Mouse (Mus musculus) adrenal gland, adult 8-10 months (tissue): ENCODE data around the gene Zkscan8. TPM values are rescaled to one million over a fixed set of nuclear protein-coding genes. Genes with fewer than 3 reads are reported as not detected.
"Not testable (repeated sequence)": the region's sequence is repeated elsewhere in the genome, so short reads cannot be mapped to it uniquely, and the experiment has no call there.

ENCODE experiments used
- DNase-seq: peaks from one replicate; pipeline ENCODE4 v3.0.0; 2022
- total RNA-seq, 4 experiments: library from RNA; stranded (reverse); gene quantifications; 2 replicates each; pipeline ENCODE4 v1.2.4; 2022

Zkscan8 gene
- total RNA-seq: 10 to 100 TPM; 20.4 to 30.2 (median 26.0) TPM

DNA sequence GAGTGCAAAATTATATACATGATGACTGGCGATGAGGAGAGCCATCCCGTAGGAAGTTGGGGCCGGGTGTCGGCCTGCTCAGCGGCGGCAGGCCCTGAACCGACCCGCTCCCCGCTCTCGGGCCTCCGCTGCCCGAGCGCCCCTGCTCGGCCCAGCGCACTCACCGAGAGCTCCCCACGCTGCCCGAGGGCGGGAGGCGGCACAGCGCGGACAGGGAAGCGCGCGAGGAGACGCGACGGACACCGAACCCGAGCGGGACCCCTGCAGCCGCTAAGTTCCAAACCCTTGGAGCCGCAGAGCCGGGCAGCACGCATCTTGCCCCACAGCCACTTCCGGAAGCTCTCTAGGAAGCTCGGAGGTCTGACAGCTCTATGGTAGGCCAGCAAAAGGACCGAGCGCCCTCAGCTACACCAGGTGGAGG lies at the start of gene Zkscan8:
Gene Zkscan8 (minus strand): TSS at position 340 of the 421 bp plus-strand sequence.
- peak; percentile 82 for DNase-seq

DNA sequence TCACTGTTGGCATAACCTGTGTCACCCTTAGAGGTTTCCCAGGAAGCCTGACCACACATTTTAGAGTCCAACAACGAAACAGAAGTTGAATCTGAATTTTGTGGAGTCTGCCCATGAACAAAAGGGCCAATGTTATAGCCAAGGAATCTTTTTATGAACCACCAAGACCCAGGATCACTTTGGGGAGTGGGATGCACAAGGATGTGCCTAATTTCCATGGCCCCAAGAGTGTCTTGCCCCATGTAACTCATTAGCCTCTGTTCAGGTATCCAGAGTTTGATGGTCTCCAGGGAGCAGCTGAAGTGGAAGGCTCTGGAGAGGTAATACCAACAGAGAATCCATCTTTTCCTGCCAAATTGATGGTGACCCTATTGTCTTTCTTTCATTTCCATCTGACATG lies 28.9 kb upstream of the Zkscan8 start, which contains the start of gene Olfr1535:
Gene Olfr1535 (minus strand): TSS at position 101 of the 400 bp plus-strand sequence.
- no peak for DNase-seq

DNA sequence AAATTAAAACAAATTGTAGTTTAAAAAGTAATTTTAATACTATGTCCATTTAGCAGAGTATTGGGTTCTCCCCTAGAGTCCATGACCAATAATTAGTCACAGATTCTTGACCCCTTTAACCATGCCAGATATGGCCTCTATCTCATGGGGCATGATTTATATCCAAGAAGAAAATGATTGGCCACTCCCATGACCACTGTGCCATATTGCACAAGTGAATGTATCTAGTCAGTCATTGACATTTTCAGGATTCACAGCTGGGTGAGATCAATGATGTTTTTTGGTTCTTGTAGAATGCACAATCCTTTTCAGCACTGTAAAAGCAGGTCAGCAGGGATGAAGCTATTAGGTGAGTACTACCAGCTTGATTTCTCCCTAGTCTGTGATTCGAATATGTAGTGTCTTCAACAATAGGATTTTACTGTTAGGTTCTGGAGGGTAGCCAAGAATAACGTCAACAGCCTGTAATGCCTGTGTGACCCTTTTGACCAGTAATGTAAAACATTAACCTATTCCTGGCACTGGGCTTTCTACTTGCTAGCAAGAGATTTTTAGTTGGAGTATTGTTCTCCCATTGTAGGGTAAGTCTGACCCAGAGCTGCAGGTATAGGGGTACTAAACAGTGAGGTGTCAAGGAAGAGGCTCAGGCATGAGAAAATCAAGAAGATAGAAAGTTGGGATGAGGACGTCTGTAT lies 19.6 kb upstream of the Zkscan8 start:
- DNase-seq: no peak

DNA sequence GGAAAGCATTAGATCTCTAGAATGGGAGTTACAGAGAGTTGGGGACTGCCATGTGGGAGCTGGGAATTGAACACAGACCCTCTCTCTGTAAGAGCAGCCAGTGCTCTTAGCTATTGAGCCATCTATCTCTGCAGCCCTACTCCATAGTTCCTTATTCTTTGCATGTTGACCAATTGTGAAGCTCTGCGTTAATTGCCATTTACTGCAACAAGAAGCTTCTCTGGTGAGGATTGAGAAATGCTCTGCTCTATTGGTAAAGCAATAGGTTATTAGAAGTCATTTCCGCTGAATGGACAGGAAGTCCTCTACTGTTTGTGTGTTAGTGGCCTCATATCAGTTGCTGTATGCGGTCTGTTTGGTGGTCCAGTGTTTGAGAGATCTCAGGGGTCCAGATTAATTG lies 18.6 kb upstream of the Zkscan8 start:
- DNase-seq: no peak

DNA sequence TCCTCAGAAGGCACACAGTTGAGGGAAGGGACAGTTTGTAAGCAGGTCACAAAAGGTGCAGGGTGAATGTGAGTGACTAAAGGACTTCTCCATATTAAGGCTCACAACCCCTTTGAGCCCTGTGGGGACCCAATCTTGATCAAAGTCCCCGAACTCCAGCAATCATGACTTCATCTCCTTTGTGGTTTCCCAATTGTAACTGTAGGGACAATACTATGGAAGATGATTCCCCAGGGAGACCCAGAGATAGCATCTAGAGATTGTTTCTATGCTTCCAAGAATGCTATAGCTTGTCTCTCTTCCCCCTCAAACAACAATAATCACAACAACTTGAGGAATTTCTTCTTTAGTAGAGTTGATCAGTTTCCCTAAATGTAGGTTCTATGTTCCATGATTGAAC lies 11.8 kb upstream of the Zkscan8 start, which contains the start of gene Olfr1366:
Gene Olfr1366 (minus strand): TSS at position 101 of the 400 bp plus-strand sequence.
- no peak for DNase-seq

DNA sequence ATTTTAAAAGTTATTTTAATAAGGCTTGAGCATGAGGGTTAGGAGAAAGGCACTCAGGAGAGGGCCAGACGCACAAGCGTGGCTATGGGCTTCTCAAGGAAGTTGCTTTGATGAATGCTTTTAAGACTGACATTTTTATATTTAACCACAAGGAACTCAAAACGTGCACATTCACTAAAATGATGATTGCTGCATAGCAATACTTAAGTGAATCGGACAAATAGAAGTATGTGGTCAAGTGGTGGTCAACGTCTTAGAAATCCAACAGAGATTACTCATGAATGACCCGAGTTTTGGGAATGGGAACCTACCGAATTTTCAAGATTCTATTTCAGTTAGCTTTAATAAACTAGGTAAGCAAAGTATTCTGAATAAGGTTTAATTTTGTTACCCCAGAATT lies 784 bp downstream of the Zkscan8 start:
- no peak for DNase-seq

DNA sequence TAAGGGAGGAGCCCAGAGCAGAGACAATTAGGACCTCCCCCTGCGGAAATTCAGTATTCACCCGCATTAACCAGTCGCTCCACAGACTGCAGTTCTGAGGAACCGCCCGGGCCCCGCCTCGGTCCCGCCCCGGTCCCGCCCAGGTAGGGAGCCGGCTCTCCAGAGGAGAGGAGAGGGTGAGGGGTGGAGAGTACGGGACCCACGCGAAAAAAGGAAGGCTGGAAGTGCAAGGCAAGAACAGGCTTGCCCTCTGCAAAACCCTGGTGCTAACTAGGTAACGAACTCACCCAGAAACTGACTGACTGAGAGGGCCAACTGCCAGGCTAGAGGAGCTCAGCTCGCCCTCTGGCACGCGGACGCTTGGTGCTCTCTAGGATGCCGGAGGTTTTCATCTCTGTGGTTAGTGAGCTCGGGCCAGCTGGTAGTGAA lies 24.7 kb downstream of the Zkscan8 start:
- DNase-seq: peak; percentile 71

DNA sequence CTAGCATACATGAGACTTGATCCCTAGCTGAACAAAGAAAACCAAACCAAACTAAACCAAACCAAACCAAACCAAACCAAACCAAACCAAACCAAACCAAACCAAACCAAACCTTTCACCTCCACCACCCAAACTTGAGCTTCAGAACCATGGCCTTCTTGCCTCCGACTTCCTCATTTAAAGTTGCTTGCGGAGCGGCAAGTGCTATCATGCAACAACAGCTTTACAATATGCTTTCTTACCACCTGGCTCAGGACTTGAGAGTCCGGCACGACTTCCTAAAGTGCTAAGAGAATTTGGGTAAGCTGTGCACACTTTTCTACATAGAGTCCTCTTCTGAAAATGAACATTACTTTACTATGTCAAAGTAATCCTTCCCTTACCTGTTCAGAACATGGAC lies 28.6 kb downstream of the Zkscan8 start:
- DNase-seq: no peak

DNA sequence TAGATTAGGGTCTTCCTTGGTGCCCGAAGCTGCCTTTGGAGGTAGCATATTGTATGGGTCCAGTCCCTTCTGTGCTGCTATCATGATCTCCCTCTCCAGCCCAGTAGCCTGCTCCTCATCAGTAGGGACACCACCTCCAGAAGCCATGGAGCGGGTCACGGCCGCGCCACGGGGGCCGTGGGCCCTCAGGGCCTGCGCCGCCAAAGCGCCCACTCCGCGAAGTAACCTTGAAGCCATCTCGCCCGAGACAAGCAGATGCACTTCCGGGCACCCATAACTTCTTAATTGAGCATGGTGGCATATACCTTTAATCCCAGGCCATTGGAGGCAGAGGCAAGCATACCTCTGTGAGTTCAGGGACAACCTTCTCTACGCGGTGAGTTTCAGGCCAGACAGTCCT lies 29.7 kb downstream of the Zkscan8 start, which contains the start of gene Gm11273:
Gene Gm11273 (minus strand): TSS at position 237 of the 400 bp plus-strand sequence.
- not testable (repeated sequence) for DNase-seq

DNA sequence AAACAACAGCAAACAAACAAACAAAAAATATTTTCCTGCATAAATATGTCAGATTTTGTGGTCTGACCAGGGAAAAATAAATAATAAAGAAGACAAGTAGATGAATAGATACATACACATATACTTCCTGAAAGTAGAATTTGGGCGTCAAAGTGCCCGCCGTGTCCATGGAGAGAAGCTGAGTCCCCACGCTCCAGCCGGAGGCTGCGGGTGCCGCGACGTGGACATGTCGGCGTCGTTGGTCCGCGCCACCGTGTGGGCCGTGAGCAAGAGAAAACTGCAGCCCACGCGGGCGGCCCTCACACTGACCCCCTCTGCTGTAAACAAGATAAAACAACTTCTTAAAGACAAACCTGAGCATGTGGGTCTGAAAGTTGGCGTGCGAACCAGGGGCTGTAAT lies 35.8 kb downstream of the Zkscan8 start, which contains the start of gene AK157302:
Gene AK157302 (plus strand): TSS at position 144 of the 400 bp plus-strand sequence.
- DNase-seq: no peak

DNA sequence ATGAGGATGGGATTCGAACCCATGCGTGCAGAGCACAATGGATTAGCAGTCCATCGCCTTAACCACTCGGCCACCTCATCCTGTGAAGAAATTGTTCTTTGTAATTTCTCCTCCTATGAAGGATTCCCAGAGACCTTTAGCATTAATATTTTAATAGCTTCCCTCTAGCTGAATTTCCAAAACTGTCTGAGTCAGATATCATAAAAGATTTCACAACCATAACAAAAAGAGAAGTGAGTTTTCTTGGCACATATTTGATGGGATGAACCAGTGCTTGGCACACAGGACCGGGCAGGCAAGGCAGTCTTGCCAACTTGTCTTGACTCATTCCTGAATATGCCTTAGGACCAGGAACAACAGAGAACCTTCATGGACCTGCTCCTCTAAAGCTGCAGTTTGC lies 38.1 kb downstream of the Zkscan8 start:
- peak; percentile 35 for DNase-seq

DNA sequence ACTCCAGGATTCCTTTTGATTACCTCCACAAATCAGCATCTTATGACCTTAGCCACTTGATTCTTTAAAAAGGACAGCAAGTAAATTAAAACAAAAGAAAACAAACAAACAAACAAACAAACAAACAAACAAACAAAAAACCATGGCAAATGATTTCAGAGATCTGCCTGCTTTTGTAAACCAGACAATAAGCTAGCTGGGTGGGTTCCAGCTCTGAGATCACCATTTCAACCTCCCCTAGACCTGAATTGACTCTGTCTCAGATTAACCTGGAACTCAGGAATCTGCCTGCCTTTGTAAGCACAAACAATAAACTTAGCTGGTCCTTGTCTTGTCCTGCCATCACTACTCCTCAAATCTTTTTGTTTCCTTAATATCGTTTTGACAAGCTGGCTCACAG lies 44.0 kb downstream of the Zkscan8 start:
- no peak for DNase-seq

DNA sequence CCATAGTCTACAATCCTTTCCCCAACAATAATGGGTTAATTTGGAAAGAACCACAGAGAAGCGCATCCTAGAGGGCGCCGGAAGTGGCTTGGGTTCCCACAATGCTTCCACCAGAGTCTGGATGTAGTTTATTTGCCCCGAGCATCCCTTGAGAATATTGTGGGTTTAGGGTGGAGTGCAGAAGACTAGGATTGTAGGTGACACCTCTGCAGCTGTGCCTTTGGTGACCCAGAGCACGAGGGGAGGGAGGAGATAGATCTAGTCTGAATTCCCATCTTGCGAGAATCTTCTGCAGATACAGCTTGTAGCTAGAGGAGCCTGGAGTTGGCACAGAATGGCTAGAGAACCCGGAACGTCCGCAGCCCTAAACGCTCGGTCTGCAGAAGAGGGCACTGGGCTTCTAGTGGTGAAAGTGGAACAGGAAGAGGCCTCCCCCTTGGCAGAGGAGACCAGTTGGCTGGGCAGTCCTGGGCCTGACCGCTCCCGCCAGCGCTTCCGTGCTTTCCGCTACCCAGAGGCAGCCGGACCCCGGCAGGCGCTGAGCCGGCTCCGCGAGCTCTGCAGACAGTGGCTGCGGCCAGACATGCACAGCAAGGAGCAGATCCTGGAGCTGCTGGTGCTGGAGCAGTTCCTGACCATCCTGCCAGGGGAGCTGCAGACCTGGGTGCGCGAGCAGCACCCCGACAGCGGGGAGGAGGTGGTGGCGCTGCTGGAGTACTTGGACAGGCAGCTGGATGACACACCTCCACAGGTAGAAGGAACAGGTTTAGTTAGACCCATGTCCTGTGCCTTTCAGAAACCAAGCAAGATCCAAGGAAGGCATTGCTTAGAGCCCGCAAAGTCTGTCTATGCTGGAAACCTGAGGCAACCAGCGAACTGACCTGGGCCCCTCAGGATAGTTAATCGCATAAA lies 51.9 kb downstream of the Zkscan8 start, which contains the start of the genes Zkscan4 and Gm10065:
Gene Zkscan4 (plus strand): TSS at position 149 of the 912 bp plus-strand sequence.
Gene Gm10065 (minus strand): TSS at position 683 of the 912 bp plus-strand sequence.
- DNase-seq: peak; percentile 39

DNA sequence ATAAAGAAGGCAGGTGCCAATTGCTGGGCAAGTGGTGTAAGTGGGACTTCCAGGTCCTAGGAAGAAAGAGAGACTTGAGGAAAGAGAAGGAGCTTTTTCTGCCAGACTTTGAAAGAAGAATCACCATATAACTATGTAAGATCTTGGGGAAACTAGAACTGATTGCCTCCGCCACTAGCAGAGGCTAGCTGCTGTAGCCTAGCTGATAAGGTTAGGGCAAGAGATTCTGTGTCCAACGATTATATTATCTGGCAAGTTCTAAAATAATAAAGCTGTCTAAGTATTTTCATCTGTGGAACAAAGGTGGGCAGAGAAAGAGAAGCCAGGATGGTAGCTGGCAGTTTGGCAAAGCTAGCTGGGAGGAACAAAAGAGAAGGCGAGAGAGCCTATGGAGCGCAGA lies 58.5 kb downstream of the Zkscan8 start:
- DNase-seq: no peak

DNA sequence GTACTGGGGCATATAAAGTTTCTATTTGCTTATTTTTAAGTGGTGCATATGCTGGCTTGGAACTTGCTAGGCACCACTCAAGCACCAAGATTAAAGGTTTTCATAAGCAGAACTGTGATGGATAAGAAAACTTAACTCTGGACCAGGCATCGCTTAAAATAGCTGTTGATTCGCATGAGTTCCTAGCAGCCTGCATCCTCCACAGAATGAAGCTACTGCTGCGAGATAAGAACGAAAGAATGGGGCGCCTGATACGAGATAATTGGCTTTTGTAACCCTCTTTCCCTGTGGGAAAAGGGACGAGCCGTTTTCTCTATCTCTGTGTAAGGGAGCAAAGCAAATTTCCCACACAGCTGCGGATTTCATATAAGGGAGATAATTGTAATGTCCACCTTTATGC lies 61.8 kb downstream of the Zkscan8 start:
- DNase-seq: no peak

DNA sequence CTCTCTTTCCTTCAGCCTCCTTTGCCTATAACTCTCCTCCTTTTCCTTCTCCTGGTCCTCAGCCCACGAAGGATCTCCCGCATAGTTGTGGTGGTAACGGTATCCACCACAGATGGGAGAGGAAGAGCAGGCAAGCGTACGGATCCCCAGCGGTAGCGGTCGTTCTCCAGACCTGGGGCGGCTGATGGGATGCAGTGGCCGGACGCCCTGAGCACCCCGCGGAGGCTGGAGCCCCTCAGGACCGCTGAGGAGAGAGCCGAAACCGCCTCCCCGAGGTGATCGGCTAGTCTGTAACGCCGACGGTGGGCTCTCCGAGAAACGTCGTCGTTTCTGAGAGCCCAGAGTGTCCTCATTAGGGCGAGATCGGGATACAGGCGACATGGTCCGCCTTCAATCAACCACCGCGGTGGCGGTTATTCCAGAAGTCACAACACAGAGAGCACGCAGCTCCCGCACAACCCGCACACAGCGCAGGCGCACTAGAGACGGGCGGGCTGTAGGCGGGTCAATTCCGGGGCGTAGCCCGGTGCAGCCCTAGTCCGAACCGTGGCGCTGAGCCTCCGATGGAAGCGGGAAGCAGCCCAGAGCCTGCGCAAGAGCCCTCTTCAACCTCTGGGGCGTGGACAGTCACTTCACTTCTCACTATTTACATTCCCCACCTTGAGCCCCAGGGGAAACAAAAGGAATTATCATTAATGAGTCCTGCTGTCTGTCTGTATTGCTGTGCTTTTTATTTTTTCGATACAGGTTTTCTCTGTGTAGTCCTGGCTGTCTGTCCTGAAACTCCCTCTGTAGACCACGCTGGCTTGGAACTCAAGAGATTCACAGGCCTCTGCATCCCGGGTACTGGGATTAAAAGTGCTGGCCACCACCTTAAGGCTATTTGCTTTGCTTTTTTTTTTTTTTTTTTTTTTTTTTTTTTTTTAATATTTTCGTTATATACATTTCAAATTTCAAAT lies 62.6 kb downstream of the Zkscan8 start, which contains the start of gene Nkapl:
Gene Nkapl (minus strand): TSS at position 449 of the 959 bp plus-strand sequence.
- DNase-seq: peak; percentile 80

DNA sequence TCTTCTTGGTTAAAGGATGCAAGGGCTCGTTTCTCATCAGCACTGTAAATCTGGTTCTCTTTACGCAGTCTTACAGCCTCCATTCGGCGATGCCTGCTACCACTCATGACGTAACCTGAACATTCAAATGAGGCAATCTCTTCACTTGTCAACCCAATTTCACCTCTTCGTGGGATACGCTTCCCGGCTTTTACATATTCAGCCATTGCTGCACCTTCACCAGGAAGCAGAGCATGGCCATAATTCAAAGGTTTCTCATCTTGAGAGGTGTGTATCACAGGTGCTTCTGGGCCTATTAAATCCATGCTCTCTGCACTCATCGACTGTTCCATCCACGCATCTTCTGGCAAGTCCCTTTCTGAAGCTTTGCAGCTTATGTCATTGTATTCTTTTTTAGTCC lies 63.6 kb downstream of the Zkscan8 start:
- DNase-seq: no peak
